Mouse (Mus musculus) frontal cortex, postnatal 36 days (tissue): Measurements from ENCODE around the gene Abat.

Experiments
- DNase-seq, 2 experiments: peaks; one replicate each; pipeline ENCODE4 v3.0.0; 2022; ENCODE audit warnings: low spot score in 2 of 2

The Abat gene

GRCm38 (mm10) chr16:8513236-8513906 is at the start of gene Abat:
Abat (plus strand) TSS chr16:8513429.
- DNase-seq: peak; percentile 94 to 95

GRCm38 (mm10) chr16:8470132-8470531 is 43.1 kb upstream of the Abat start:
- no peak for DNase-seq

- peak; percentile 89 to 94 for DNase-seq
Observed at GRCm38 (mm10) chr16:8470603-8471481, 42.4 kb upstream of the Abat start, which contains the start of gene Mettl22. Mettl22 (plus strand) TSS chr16:8470788.

GRCm38 (mm10) chr16:8487396-8488005 is 25.7 kb upstream of the Abat start:
- DNase-seq: no peak

- peak in 1 of 2 experiments; percentile 24 for DNase-seq
Observed at GRCm38 (mm10) chr16:8489340-8489739, 23.9 kb upstream of the Abat start.

- DNase-seq: no peak
Observed at GRCm38 (mm10) chr16:8491743-8492490, 21.3 kb upstream of the Abat start.

GRCm38 (mm10) chr16:8494268-8494667 is 19.0 kb upstream of the Abat start:
- peak; percentile 59 to 63 for DNase-seq

- no peak for DNase-seq
Observed at GRCm38 (mm10) chr16:8496967-8497366, 16.3 kb upstream of the Abat start.

- no peak for DNase-seq
Observed at GRCm38 (mm10) chr16:8504271-8504670, 9.0 kb upstream of the Abat start.

GRCm38 (mm10) chr16:8509894-8510293 is 3.3 kb upstream of the Abat start:
- DNase-seq: no peak

- no peak for DNase-seq
Observed at GRCm38 (mm10) chr16:8512830-8513229, 399 bp upstream of the Abat start.

- no peak for DNase-seq
Observed at GRCm38 (mm10) chr16:8514180-8514579, 951 bp downstream of the Abat start.

GRCm38 (mm10) chr16:8520525-8520924 is 7.3 kb downstream of the Abat start:
- DNase-seq: no peak

GRCm38 (mm10) chr16:8521322-8521721 is 8.1 kb downstream of the Abat start:
- DNase-seq: no peak

GRCm38 (mm10) chr16:8523480-8524144 is 10.4 kb downstream of the Abat start:
- DNase-seq: peak; percentile 30 to 45

GRCm38 (mm10) chr16:8524163-8524847 is 11.1 kb downstream of the Abat start:
- DNase-seq: no peak

- DNase-seq: no peak
Observed at GRCm38 (mm10) chr16:8525293-8525692, 12.1 kb downstream of the Abat start.

GRCm38 (mm10) chr16:8525877-8526276 is 12.6 kb downstream of the Abat start:
- DNase-seq: no peak

- DNase-seq: no peak
Observed at GRCm38 (mm10) chr16:8529389-8529788, 16.2 kb downstream of the Abat start.

GRCm38 (mm10) chr16:8530018-8530417 is 16.8 kb downstream of the Abat start:
- no peak for DNase-seq

- DNase-seq: no peak
Observed at GRCm38 (mm10) chr16:8532461-8532860, 19.2 kb downstream of the Abat start.
